Mouse (Mus musculus) E14TG2a.4 (cell line): Measurements from ENCODE around the gene Eef1akmt4.

Experiments used
- CTCF ChIP-seq: conservative IDR thresholded peaks from 2 replicates; pipeline ENCODE4 v1.5.1; 2014; ENCODE audit warnings: low read length
- NANOG ChIP-seq: IDR thresholded peaks from 2 replicates; pipeline ENCODE4 v1.6.1; 2014; ENCODE audit warnings: borderline replicate concordance, low read length, mixed read lengths

- no peak for TF ChIP-seq CTCF
- TF ChIP-seq NANOG, result no peak
These were observed 10.0 kb downstream of the Eef1akmt4 start, which contains the start of gene Camk2n2 for GRCm38 (mm10) chr16:20621191-20621990.
